Mouse (Mus musculus): ENCODE results near the gene Adam10. TPM values are rescaled to one million over a fixed set of nuclear protein-coding genes. Genes with fewer than 3 reads are reported as not detected.

The Adam10 gene
- 37.3 and 53.2 TPM in 2 replicates for polyA plus RNA-seq (2012; ENCODE audit: low replicate concordance)

DNA sequence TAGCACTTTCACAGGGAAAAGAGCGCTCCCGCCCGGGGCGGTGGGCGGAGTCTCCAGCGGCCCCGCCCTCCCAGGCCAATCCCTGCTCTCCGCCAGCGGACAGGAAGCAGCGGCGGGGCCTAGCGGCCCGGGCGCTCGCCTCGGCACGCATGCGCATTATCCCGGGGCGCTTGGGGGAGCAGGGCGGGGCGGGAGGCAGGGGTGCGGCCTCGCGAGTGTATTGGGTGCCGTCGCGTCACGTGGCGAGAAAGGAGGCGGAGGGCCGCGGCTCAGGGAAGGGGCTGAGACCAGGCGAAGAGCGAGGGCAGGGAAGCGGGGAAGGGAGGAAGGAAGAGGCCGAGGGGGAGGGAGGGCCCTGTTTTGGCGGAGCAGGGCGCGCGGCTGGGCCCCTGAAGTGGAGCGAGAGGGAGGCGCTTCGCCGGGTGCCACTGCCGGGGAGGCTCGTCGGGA is at the start of gene Adam10:
Gene Adam10, plus strand, starts transcription at position 316 of the 450 bp plus-strand sequence.

GRCm38 (mm10) chr9:70656130-70657007 is 22.4 kb upstream of the Adam10 start, which contains the start of gene Gm10642:
Gm10642 (plus strand) TSS chr9:70656251.

DNA sequence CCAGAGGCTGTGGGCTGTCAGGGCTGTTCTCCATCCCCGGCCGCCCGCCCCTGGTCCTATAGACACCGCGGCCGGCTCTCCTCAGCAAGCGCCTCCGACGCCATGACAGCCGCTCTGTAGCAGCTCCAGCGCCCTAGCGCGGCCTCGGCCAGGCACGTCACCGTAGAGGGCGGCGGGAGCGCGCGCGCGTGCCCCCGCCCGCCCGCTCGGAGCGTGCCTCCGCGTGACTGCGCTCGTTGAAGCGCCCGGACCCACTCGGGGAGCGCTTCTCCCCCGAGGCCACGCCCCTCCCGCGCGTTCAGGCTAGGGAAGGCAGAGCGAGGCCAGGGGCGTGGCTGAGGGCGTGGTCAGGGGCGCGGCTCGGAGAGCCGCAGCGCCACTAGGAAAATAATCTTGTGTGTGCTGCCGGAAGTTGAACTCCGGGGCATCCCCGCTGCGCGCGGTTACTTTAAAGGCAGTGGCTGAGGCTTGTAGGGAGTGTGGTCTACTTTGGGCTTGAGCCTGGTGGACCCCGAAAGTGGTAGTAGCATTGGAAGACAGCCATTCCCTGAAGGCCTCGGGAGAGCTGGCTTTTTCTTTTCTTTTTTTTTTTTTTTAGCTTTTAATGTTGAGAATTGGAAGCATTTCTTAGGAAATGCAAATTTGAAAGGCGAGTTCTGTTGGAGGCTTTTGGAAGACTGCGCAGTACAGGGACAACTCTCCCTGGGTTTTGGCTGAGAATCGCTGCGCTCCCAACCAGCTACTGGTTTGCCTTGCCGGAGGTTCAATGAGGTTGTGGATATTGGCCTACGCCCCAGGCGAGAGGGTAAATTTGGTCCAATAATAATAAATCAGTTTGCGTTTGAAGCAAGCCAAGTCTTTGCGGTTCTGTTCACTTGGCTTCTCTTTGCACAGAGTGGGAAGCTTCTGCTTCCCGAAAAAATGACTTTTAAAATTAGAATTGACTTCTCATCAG is 21.5 kb upstream of the Adam10 start, which contains the start of gene Mindy2:
Gene Mindy2, minus strand, starts transcription at position 162 of the 955 bp plus-strand sequence.

Other genes with a start within 250 kb of the Adam10 start
- gene Rnf111, start 175.3 kb upstream of the Adam10 start, polyA plus RNA-seq (2012; ENCODE audit: low replicate concordance), result 14.0 and 14.5 TPM in 2 replicates
- gene Sltm, start 136.2 kb upstream of the Adam10 start, polyA plus RNA-seq (2012; ENCODE audit: low replicate concordance), result 18.9 and 19.1 TPM in 2 replicates
- 2.5 and 10.2 TPM in 2 replicates for gene Gm10642, start 22.7 kb upstream of the Adam10 start, polyA plus RNA-seq (2012; ENCODE audit: low replicate concordance)
- gene Mindy2, start 21.8 kb upstream of the Adam10 start, polyA plus RNA-seq (2012; ENCODE audit: low replicate concordance), result 22.7 and 58.9 TPM in 2 replicates